Mouse (Mus musculus): Measurements from ENCODE around the gene Tmem121b. TPM values are rescaled to one million over a fixed set of nuclear protein-coding genes. Genes with fewer than 3 reads are reported as not detected.

The Tmem121b gene
- polyA plus RNA-seq (2012), result not detected in 2 replicates

DNA sequence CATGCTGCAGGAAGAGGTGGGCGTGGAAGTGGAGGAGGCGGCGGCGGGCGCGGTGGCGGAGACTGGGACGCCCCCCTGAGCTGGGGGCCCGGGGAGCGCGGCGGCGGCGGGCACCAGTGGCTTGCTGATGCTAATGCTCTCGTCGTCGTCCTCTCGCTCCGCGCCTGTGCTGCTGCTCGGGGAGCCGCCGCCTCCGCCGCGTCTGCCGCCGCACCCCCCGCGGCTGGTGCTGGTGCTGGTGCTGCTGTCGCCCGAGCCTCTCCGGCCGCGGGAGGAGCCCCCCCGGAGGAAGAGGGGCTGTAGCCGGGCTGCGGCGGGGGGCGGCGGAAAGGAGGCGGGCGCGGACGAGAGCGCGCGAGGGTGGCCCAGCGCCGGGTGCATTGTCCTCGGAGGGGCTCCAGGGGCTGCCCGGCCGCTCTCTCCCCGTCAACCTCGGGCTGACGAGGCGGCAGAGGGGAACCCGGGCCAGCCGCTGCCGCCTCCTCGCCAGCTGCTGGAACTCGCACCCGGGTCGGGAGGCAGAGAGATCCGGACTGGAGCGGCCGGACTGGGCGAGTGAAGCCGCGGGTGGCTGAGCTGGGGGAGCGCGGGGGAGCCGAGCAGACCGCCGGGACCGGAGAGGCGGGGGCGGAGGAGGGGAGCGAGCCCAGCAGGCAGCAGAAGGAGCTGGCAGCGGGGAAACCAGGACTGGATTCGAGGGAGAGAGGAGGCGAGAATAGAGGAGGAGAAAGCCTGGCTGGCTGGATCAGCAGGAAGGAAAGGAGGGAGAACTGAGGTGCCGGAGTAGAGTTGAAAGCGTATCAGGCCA, at the start of gene Tmem121b:
Gene Tmem121b (minus strand): TSS at position 434 of the 808 bp plus-strand sequence.
- Histone ChIP-seq H3K27me3 (ENCODE audit: control insufficient read depth) (peaks cover 86% of the 10 kb centered on the region), H3K36me3 (ENCODE audit: control insufficient read depth) (no peaks in the 10 kb centered on the region), H3K4me3 (replicated peaks) (peak within 1 kb of the TSS; percentile 29), H3K9me3 (ENCODE audit: control insufficient read depth, low read length) (peaks cover 15% of the 10 kb centered on the region; the same call in 1 of the 2 replicates), H3K4me1 (ENCODE audit: control insufficient read depth) (peaks cover 17% of the 10 kb centered on the region)
- TF ChIP-seq TAL1 (IDR thresholded peaks at IDR 0.05; ENCODE audit: low read length), result no peak
- TF ChIP-seq GATA1 (IDR thresholded peaks at IDR 0.05; ENCODE audit: low read length), result no peak

DNA sequence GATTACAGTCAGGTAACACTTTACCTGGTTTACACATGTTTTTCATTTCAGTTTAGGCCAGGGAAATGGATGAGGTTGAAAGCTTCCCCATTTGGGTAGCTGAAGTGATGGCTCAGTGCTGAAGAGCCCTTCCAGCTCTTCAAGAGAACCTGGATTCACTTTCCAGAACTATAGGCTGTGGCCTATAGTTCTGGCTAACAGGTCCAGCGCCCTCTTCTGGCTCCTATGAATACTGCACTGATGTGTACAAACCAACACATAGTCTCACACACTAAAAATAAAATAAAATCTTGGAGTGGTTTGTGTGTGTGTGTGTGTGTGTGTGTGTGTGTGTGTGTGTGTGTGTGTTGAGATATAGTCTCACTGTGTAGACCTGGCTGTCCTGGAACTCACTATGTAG, 48.5 kb upstream of the Tmem121b start:
- peaks cover 3% of the 10 kb centered on the region; the same call in 1 of the 2 replicates for H3K9me3 ChIP-seq (ENCODE audit: control insufficient read depth, low read length)
- peaks cover 15% of the 10 kb centered on the region for H3K4me1 ChIP-seq (ENCODE audit: control insufficient read depth)
- H3K36me3 ChIP-seq (ENCODE audit: control insufficient read depth), result no peaks in the 10 kb centered on the region
- no peak for TF ChIP-seq TAL1 (IDR thresholded peaks at IDR 0.05; ENCODE audit: low read length)
- no peak for TF ChIP-seq GATA1 (IDR thresholded peaks at IDR 0.05; ENCODE audit: low read length)
- H3K27me3 ChIP-seq (ENCODE audit: control insufficient read depth), result no peaks in the 10 kb centered on the region
- no peak overlapping the region for H3K4me3 ChIP-seq (replicated peaks)

DNA sequence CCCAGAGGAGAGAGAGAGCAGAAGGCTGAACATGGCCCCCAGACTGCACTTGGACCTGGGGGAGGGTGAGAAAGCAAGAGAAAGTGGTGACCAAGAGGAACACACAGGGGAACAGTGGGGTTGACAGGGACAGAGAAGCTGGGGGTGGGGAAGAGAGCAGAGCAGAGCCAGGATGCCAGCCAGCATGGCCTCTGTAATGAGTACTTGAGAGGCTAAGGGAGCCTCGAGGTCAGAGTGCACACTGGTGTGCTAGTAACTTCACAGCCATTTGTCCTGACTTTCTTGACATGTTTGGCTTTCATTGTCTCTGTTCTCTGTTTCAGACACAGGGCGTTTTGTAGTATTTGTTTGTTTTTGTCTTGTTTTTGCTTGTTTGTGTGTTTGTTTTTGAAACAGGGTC, 47.8 kb upstream of the Tmem121b start:
- H3K36me3 ChIP-seq (ENCODE audit: control insufficient read depth), result no peaks in the 10 kb centered on the region
- no peak for TF ChIP-seq GATA1 (IDR thresholded peaks at IDR 0.05; ENCODE audit: low read length)
- TF ChIP-seq TAL1 (IDR thresholded peaks at IDR 0.05; ENCODE audit: low read length), result no peak
- H3K4me1 ChIP-seq (ENCODE audit: control insufficient read depth), result peaks cover 15% of the 10 kb centered on the region
- H3K9me3 ChIP-seq (ENCODE audit: control insufficient read depth, low read length), result peaks cover 3% of the 10 kb centered on the region; the same call in 1 of the 2 replicates
- no peak overlapping the region for H3K4me3 ChIP-seq (replicated peaks)
- H3K27me3 ChIP-seq (ENCODE audit: control insufficient read depth), result no peaks in the 10 kb centered on the region

DNA sequence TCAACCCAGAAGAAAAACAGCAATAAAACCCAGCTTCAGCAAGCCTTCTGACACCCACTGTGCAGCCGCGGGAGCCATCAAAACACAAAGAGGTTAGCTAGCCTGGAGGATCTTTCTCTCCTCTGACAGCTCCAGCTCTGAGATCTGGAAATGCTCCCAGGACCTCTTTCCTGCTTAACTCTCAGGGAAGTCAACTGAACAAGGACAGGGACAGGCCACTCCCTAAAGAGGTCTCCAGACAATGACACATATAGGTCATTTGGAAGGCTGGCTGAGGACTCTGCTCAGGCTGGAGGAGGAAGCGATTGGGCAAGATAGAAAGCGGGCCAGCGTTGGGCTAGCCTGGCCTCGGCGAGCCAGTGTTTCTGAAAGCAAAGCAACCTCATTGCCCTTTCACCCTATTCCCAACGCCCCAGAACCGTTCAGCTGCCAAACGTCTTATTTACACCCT, 46.2 kb upstream of the Tmem121b start:
- H3K27me3 ChIP-seq (ENCODE audit: control insufficient read depth), result no peaks in the 10 kb centered on the region
- TF ChIP-seq GATA1 (IDR thresholded peaks at IDR 0.05; ENCODE audit: low read length) (no peak), TAL1 (IDR thresholded peaks at IDR 0.05; ENCODE audit: low read length) (no peak)
- peaks cover 15% of the 10 kb centered on the region for H3K4me1 ChIP-seq (ENCODE audit: control insufficient read depth)
- no peaks in the 10 kb centered on the region for H3K36me3 ChIP-seq (ENCODE audit: control insufficient read depth)
- no peak overlapping the region for H3K4me3 ChIP-seq (replicated peaks)
- 0 out of 2 replicates have a peak, but pooled peaks cover 2% of the 10 kb centered on the region for H3K9me3 ChIP-seq (ENCODE audit: control insufficient read depth, low read length)

DNA sequence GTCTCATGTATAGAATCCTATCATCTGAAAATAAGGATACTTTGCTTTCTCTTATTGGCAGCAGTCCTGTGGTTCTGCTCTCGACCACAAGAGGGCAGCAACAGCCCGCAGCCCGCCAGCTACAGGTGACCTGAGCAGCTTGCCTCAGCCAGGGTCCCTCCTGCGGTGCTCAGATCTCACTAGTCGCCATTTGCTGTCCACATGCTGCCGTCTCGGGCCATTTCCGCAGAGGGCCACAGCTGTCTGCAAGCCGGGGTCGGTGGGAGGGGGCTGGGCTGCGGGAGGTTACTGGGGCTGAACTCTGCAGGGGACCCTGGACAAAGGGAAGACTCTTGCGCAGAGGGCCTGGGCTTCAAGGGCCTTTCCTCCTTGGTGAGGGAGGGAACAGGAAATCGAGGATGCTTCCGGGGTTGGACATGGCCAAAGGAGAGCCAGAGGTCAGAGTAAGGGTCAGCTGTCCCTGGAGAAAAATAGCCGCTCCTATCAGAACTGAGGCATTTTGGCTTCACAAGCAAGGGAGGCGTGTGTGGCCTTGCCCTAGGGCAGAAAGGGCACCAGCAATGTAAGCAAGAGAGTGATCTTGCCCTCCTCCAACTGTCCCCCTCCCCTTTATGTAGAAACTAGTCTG, 45.6 kb upstream of the Tmem121b start:
- H3K9me3 ChIP-seq (ENCODE audit: control insufficient read depth, low read length), result no peaks in the 10 kb centered on the region
- TF ChIP-seq GATA1 (IDR thresholded peaks at IDR 0.05; ENCODE audit: low read length) (no peak), TAL1 (IDR thresholded peaks at IDR 0.05; ENCODE audit: low read length) (no peak)
- no peaks in the 10 kb centered on the region for H3K27me3 ChIP-seq (ENCODE audit: control insufficient read depth)
- H3K4me3 ChIP-seq (replicated peaks), result peak overlapping the region; percentile 38
- no peaks in the 10 kb centered on the region for H3K36me3 ChIP-seq (ENCODE audit: control insufficient read depth)
- peaks cover 15% of the 10 kb centered on the region for H3K4me1 ChIP-seq (ENCODE audit: control insufficient read depth)

DNA sequence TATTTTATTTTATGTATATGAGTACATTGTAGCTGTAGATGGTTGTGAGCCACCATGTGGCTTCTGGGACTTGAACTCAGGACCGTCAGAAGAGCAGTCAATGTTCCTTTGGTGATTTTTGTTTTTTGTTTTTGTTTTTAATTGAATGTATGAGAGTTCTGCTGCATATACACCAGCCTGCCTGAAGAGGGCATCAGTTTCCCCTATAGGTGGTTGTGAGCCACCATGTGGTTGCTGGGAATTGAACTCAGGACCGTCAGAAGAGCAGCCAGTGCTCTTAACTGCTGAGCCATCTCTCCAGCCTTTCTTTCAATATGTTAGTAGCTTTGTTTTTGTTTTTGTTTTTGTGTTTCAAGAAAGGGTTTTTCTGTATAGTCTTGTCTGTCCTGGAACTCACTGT, 42.7 kb upstream of the Tmem121b start:
- H3K27me3 ChIP-seq (ENCODE audit: control insufficient read depth), result no peaks in the 10 kb centered on the region
- no peaks in the 10 kb centered on the region for H3K9me3 ChIP-seq (ENCODE audit: control insufficient read depth, low read length)
- no peak overlapping the region for H3K4me3 ChIP-seq (replicated peaks)
- H3K4me1 ChIP-seq (ENCODE audit: control insufficient read depth), result peaks cover 27% of the 10 kb centered on the region
- no peak for TF ChIP-seq TAL1 (IDR thresholded peaks at IDR 0.05; ENCODE audit: low read length)
- no peak for TF ChIP-seq GATA1 (IDR thresholded peaks at IDR 0.05; ENCODE audit: low read length)
- no peaks in the 10 kb centered on the region for H3K36me3 ChIP-seq (ENCODE audit: control insufficient read depth)

DNA sequence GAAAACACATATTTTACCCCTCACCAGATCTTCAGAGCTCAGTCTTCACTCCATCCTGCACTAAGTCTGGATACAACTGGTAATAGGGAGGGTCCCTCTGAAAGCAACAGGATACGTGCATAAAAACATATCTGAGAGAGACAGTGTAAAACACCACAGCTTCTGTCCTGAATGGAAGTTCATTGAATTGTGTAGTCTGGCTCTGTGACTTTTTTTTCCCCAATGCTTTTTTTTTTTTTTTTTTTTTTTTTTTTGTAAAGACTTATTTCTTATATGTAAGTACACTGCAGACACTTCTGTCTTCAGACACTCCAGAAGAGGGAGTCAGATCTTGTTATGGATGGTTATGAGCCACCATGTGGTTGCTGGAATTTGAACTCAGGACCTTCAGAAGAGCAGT, 39.0 kb upstream of the Tmem121b start:
- H3K36me3 ChIP-seq (ENCODE audit: control insufficient read depth), result peaks cover 7% of the 10 kb centered on the region
- no peaks in the 10 kb centered on the region for H3K9me3 ChIP-seq (ENCODE audit: control insufficient read depth, low read length)
- no peak overlapping the region for H3K4me3 ChIP-seq (replicated peaks)

DNA sequence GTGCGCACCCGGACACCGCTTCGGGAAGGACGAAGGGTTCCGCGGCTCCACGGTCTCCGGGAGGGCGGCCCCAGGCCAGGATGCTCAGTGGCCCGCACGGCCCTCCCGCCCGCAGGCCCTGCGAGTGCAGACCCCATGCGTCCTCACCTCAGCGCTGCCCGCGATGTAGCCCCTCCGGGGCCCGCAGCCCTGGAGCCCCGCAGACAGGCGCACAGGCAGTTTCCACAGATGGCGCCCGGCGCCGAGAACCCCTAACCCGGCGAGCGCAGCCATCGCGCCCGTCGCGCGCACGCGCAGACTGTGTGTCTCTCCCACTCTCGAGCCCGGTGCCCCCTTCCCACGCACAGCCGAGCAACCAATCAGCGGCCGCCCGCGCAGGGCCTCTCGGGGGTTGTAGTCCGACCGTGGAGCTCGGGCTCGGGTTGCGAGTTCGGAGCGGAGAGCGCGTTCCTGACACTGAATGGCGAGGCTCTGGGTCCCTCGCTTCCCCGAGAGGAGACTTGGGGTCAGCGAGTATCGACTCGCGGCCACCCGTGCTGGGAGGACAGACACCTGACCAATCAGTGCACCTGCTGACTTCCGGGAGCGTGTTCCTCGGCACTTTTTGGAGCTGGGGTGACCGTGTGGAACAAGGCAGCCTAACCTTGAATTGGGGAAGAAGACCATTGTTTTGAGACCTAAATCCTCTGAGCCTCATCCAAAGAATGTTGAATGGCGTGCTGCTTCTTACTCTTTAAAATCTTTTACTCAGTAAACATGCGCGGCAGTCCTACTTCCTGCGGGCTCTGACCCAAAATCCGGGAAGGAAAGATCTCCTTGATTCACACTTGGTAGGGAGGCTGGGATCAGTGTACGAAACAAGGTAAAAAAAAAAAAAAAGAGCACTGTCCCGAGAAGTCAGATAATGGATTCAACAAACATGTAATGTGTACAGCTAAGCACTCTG, 37.7 kb upstream of the Tmem121b start, which contains the start of gene Hdhd5:
Gene Hdhd5 (minus strand): TSS at position 300 of the 946 bp plus-strand sequence.
- peaks cover 52% of the 10 kb centered on the region for H3K4me1 ChIP-seq (ENCODE audit: control insufficient read depth)
- H3K36me3 ChIP-seq (ENCODE audit: control insufficient read depth), result peaks cover 13% of the 10 kb centered on the region
- no peaks in the 10 kb centered on the region for H3K27me3 ChIP-seq (ENCODE audit: control insufficient read depth)
- H3K9me3 ChIP-seq (ENCODE audit: control insufficient read depth, low read length), result no peaks in the 10 kb centered on the region
- TF ChIP-seq GATA1 (IDR thresholded peaks at IDR 0.05; ENCODE audit: low read length), result no peak
- TF ChIP-seq TAL1 (IDR thresholded peaks at IDR 0.05; ENCODE audit: low read length), result no peak
- peak within 1 kb of the TSS; percentile 95 for H3K4me3 ChIP-seq (replicated peaks)

More for the DNA sequence above, 39.0 kb upstream of the Tmem121b start:
- TF ChIP-seq GATA1 (IDR thresholded peaks at IDR 0.05; ENCODE audit: low read length) (no peak), TAL1 (IDR thresholded peaks at IDR 0.05; ENCODE audit: low read length) (no peak)
- H3K4me1 ChIP-seq (ENCODE audit: control insufficient read depth), result peaks cover 46% of the 10 kb centered on the region
- no peaks in the 10 kb centered on the region for H3K27me3 ChIP-seq (ENCODE audit: control insufficient read depth)
